Mouse (Mus musculus) MEL (cell line): ENCODE data around the gene Sf1. TPM values are rescaled to one million over a fixed set of nuclear protein-coding genes. Genes with fewer than 3 reads are reported as not detected.

Experiments used
- DNase-seq: peaks from one replicate; pipeline ENCODE4 v3.0.0; 2011; ENCODE audit warnings: low read depth, low spot score
- H3K27ac ChIP-seq: 2 replicates; pipeline ENCODE4 v1.5.1; 2012; ENCODE audit warnings: low read depth, mild to moderate bottlenecking, control low read depth, low read length, moderate library complexity; ENCODE audit not compliant: control insufficient read depth
- H3K27me3 ChIP-seq, 2 experiments: fragments of 150-350 bp in 1 of 2; sonication (generic) in 1 of 2; 2 replicates each; pipeline ENCODE4 v1.6.1; 2012; ENCODE audit warnings: low read length in 2 of 2, mild to moderate bottlenecking in 2 of 2, improper control_type of control experiment in 1 of 2, moderate library complexity in 1 of 2; ENCODE audit not compliant: insufficient read depth in 2 of 2, control insufficient read depth in 1 of 2
- H3K36me3 ChIP-seq, 2 experiments: 2 replicates each; pipeline ENCODE4 v1.6.1; 2012 to 2014; ENCODE audit warnings: low read length in 2 of 2, improper control_type of control experiment in 1 of 2, inconsistent platforms in 1 of 2, mild to moderate bottlenecking in 1 of 2; ENCODE audit not compliant: insufficient read depth in 2 of 2, control insufficient read depth in 1 of 2
- H3K4me1 ChIP-seq, 2 experiments: fragments of 150-350 bp in 1 of 2; sonication (generic) in 1 of 2; 2 replicates each; pipeline ENCODE4 v1.6.1; 2012; ENCODE audit warnings: low read length in 2 of 2, improper control_type of control experiment in 1 of 2, mild to moderate bottlenecking in 1 of 2; ENCODE audit not compliant: insufficient read depth in 2 of 2, control insufficient read depth in 1 of 2
- H3K4me3 ChIP-seq, 2 experiments: fragments of 150-350 bp in 1 of 2; sonication (generic) in 1 of 2; 2 replicates each; pipeline ENCODE4 v1.5.1; 2012; ENCODE audit warnings: low read depth in 2 of 2, low read length in 2 of 2, mild to moderate bottlenecking in 2 of 2, moderate library complexity in 2 of 2, control low read depth in 1 of 2, improper control_type of control experiment in 1 of 2; ENCODE audit not compliant: control insufficient read depth in 1 of 2, insufficient read depth in 1 of 2
- H3K79me2 ChIP-seq: 2 replicates; pipeline ENCODE4 v1.6.1; 2012; ENCODE audit warnings: mild to moderate bottlenecking, low read length, moderate library complexity; ENCODE audit not compliant: control insufficient read depth, poor library complexity, insufficient read depth
- H3K9ac ChIP-seq: 2 replicates; pipeline ENCODE4 v1.6.1; 2012; ENCODE audit warnings: low read depth, mild to moderate bottlenecking, control low read depth, low read length, moderate library complexity; ENCODE audit not compliant: control insufficient read depth, poor library complexity, severe bottlenecking
- H3K9me3 ChIP-seq: fragments of 150-350 bp; sonication (generic); replicated peaks from 2 replicates; pipeline ENCODE4 v1.6.1; 2012; ENCODE audit warnings: mild to moderate bottlenecking, low read length, improper control_type of control experiment, moderate library complexity; ENCODE audit not compliant: insufficient read depth
- BHLHE40 ChIP-seq: IDR thresholded peaks from 2 replicates; pipeline ENCODE4 v1.6.1; 2012; ENCODE audit warnings: low read depth, mild to moderate bottlenecking, inconsistent platforms, low read length, improper control_type of control experiment, borderline replicate concordance
- CHD1 ChIP-seq: IDR thresholded peaks from 2 replicates; pipeline ENCODE4 v1.6.1; 2012; ENCODE audit warnings: low read depth, mild to moderate bottlenecking, inconsistent platforms, low read length, improper control_type of control experiment
- CHD2 ChIP-seq: IDR thresholded peaks from 2 replicates; pipeline ENCODE4 v1.6.1; 2011; ENCODE audit warnings: low read length, improper control_type of control experiment
- CTCF ChIP-seq, 3 experiments: IDR thresholded peaks in 2 of 3; conservative IDR thresholded peaks in 1 of 3; 2 replicates each; pipeline ENCODE4 v1.5.1; 2011 to 2012; ENCODE audit warnings: low read length in 3 of 3, low read depth in 2 of 3, mild to moderate bottlenecking in 2 of 3, improper control_type of control experiment in 1 of 3, inconsistent platforms in 1 of 3, mixed read lengths in 1 of 3, moderate library complexity in 1 of 3; ENCODE audit not compliant: control insufficient read depth in 1 of 3, insufficient read depth in 1 of 3, poor library complexity in 1 of 3, severe bottlenecking in 1 of 3
- E2F4 ChIP-seq: IDR thresholded peaks from 2 replicates; pipeline ENCODE4 v1.6.1; 2011; ENCODE audit warnings: low read depth, low read length, improper control_type of control experiment, borderline replicate concordance
- ELF1 ChIP-seq: IDR thresholded peaks from 2 replicates; pipeline ENCODE4 v1.6.1; 2014; ENCODE audit warnings: low read depth, mild to moderate bottlenecking, inconsistent platforms, low read length, improper control_type of control experiment, moderate library complexity
- EP300 ChIP-seq, 2 experiments: IDR thresholded peaks; 2 replicates each; pipeline ENCODE4 v1.6.1; 2011; ENCODE audit warnings: improper control_type of control experiment in 2 of 2, low read length in 2 of 2, low read depth in 1 of 2, mild to moderate bottlenecking in 1 of 2
- ETS1 ChIP-seq: IDR thresholded peaks from 2 replicates; pipeline ENCODE4 v1.6.1; 2012; ENCODE audit warnings: low read depth, mild to moderate bottlenecking, inconsistent platforms, low read length, improper control_type of control experiment, moderate library complexity
- GABPA ChIP-seq: IDR thresholded peaks from 2 replicates; pipeline ENCODE4 v1.6.1; 2012; ENCODE audit warnings: low read depth, mild to moderate bottlenecking, inconsistent platforms, low read length, improper control_type of control experiment, moderate library complexity
- JUND ChIP-seq: IDR thresholded peaks from 2 replicates; pipeline ENCODE4 v1.6.1; 2011; ENCODE audit warnings: low read depth, mild to moderate bottlenecking, improper control_type of control experiment, low read length
- KAT2A ChIP-seq: conservative IDR thresholded peaks from 2 replicates; pipeline ENCODE4 v1.6.1; 2012; ENCODE audit warnings: low read depth, low read length, improper control_type of control experiment, inconsistent platforms
- MAFK ChIP-seq: IDR thresholded peaks from 2 replicates; pipeline ENCODE4 v1.6.1; 2011; ENCODE audit warnings: low read depth, mild to moderate bottlenecking, low read length, improper control_type of control experiment, borderline replicate concordance
- MYB ChIP-seq: IDR thresholded peaks from 2 replicates; pipeline ENCODE4 v1.6.1; 2011; ENCODE audit warnings: mild to moderate bottlenecking, low read depth, low read length, improper control_type of control experiment
- NELFE ChIP-seq: IDR thresholded peaks from 2 replicates; pipeline ENCODE4 v1.6.1; 2011; ENCODE audit warnings: low read depth, low read length, improper control_type of control experiment
- NRF1 ChIP-seq: IDR thresholded peaks from 2 replicates; pipeline ENCODE4 v1.6.1; 2014; ENCODE audit warnings: low read depth, mild to moderate bottlenecking, inconsistent platforms, low read length, improper control_type of control experiment, moderate library complexity; ENCODE audit not compliant: poor library complexity, insufficient read depth, severe bottlenecking
- POLR2AphosphoS5 ChIP-seq: IDR thresholded peaks from 2 replicates; pipeline ENCODE4 v1.6.1; 2012; ENCODE audit warnings: low read depth, borderline replicate concordance, mild to moderate bottlenecking, inconsistent platforms, low read length, moderate library complexity, mixed read lengths
- RAD21 ChIP-seq: IDR thresholded peaks from 2 replicates; pipeline ENCODE4 v1.6.1; 2011; ENCODE audit warnings: mild to moderate bottlenecking, low read depth, low read length, improper control_type of control experiment
- RCOR1 ChIP-seq: IDR thresholded peaks from 2 replicates; pipeline ENCODE4 v1.6.1; 2012; ENCODE audit warnings: low read depth, mild to moderate bottlenecking, inconsistent platforms, low read length, improper control_type of control experiment
- SIN3A ChIP-seq: IDR thresholded peaks from 2 replicates; pipeline ENCODE4 v1.6.1; 2012; ENCODE audit warnings: low read length, improper control_type of control experiment, inconsistent platforms
- SMC3 ChIP-seq: IDR thresholded peaks from 2 replicates; pipeline ENCODE4 v1.6.1; 2011; ENCODE audit warnings: low read depth, low read length, improper control_type of control experiment
- TAL1 ChIP-seq: IDR thresholded peaks from 2 replicates; pipeline ENCODE4 v1.6.1; 2012; ENCODE audit warnings: mild to moderate bottlenecking, inconsistent platforms, low read length, moderate library complexity, mixed read lengths
- USF1 ChIP-seq: IDR thresholded peaks from 2 replicates; pipeline ENCODE4 v1.6.1; 2014; ENCODE audit warnings: low read depth, mild to moderate bottlenecking, inconsistent platforms, low read length, improper control_type of control experiment, moderate library complexity
- USF2 ChIP-seq, 2 experiments: IDR thresholded peaks; 2 replicates each; pipeline ENCODE4 v1.6.1; 2011 to 2012; ENCODE audit warnings: improper control_type of control experiment in 2 of 2, low read length in 2 of 2, borderline replicate concordance in 1 of 2, inconsistent platforms in 1 of 2, low read depth in 1 of 2, mild to moderate bottlenecking in 1 of 2; ENCODE audit not compliant: insufficient read depth in 1 of 2
- ZKSCAN1 ChIP-seq: IDR thresholded peaks from 2 replicates; pipeline ENCODE4 v1.6.1; 2012; ENCODE audit warnings: low read depth, mild to moderate bottlenecking, inconsistent platforms, low read length, improper control_type of control experiment, moderate library complexity
- polyA plus RNA-seq, 2 experiments: library from polyadenylated mRNA; stranded (reverse) in 1 of 2; unstranded in 1 of 2; fragments of >175 nt in 1 of 2; fragments of >200 nt in 1 of 2; gene quantifications; 2 replicates each; pipeline versions ENCODE4 v1.2.1 to v1.2.4; 2012; ENCODE audit warnings: low replicate concordance in 2 of 2, low read depth in 1 of 2; ENCODE audit not compliant: insufficient read length in 2 of 2, insufficient read depth in 1 of 2, missing spikeins in 1 of 2
- total RNA-seq: library from RNA; depleted of rRNA; stranded (reverse); fragments of 300-350 nt; gene quantifications from 2 replicates; pipeline ENCODE4 v1.2.3, GENCODE M21; 2012

Gene Sf1
- total and polyA plus RNA-seq, 3 experiments = 65.7 to 245 (median 211) TPM

GRCm38 (mm10) chr19:6422014-6422413, 58.5 kb downstream of the Sf1 start:
- H3K36me3 ChIP-seq = no peaks in the 10 kb centered on the region
- H3K9ac ChIP-seq = no peak overlapping the region
- H3K79me2 ChIP-seq = no peaks in the 10 kb centered on the region
- DNase-seq = no peak
- no peak overlapping the region for H3K4me3 ChIP-seq
- H3K9me3 ChIP-seq = no peaks in the 10 kb centered on the region
- no peaks in the 10 kb centered on the region for H3K4me1 ChIP-seq
- H3K27ac ChIP-seq = no peak overlapping the region
- no peaks in the 10 kb centered on the region for H3K27me3 ChIP-seq
- TF ChIP-seq SIN3A (no peak), MAFK (no peak), RCOR1 (no peak), NRF1 (no peak), EP300 (IDR thresholded peaks at IDR 0.05; ENCODE audit: low read depth in 1 of 2, low read length in 2 of 2) (no peak), GABPA (no peak), USF1 (no peak), CHD1 (no peak), TAL1 (no peak), USF2 (IDR thresholded peaks at IDR 0.05; ENCODE audit: borderline replicate concordance in 1 of 2, insufficient read depth in 1 of 2, low read depth in 1 of 2, low read length in 2 of 2) (no peak), ELF1 (no peak), POLR2AphosphoS5 (no peak), CTCF (IDR thresholded peaks at IDR 0.05 in 2 of 3, conservative IDR thresholded peaks at IDR 0.05 in 1 of 3; ENCODE audit: control insufficient read depth in 1 of 3, insufficient read depth in 1 of 3, low read depth in 2 of 3, low read length in 3 of 3, poor library complexity in 1 of 3, severe bottlenecking in 1 of 3) (no peak)
- TF ChIP-seq, all 39 proteins: peak for 0

DNA sequence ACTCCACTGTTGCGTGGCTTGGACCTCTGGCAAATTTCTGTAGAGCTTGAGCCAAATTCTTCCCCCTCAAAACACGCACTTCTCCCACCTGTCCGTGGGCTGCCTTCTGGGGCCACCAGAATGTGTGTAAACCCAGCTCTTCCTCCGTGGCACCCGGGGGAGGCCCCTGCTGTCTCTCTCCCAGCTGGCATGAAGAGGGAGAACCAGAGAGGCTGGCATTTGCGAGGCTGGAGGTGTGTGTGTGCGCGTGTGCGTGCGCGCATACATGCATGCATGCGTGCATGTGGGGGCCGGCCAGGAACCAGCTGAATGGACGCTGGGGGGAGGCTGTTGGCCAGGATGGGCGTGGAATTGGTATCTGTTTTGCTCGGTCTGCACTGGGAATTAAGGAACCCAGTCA, 59.8 kb downstream of the Sf1 start:
- H3K27me3 ChIP-seq = no peaks in the 10 kb centered on the region
- H3K4me1 ChIP-seq = no peaks in the 10 kb centered on the region
- no peaks in the 10 kb centered on the region for H3K9me3 ChIP-seq
- TF ChIP-seq NELFE = no peak
- no peaks in the 10 kb centered on the region for H3K79me2 ChIP-seq
- no peak for DNase-seq
- no peaks in the 10 kb centered on the region for H3K36me3 ChIP-seq
- no peak overlapping the region for H3K4me3 ChIP-seq
- H3K9ac ChIP-seq = no peak overlapping the region
- no peak overlapping the region for H3K27ac ChIP-seq

DNA sequence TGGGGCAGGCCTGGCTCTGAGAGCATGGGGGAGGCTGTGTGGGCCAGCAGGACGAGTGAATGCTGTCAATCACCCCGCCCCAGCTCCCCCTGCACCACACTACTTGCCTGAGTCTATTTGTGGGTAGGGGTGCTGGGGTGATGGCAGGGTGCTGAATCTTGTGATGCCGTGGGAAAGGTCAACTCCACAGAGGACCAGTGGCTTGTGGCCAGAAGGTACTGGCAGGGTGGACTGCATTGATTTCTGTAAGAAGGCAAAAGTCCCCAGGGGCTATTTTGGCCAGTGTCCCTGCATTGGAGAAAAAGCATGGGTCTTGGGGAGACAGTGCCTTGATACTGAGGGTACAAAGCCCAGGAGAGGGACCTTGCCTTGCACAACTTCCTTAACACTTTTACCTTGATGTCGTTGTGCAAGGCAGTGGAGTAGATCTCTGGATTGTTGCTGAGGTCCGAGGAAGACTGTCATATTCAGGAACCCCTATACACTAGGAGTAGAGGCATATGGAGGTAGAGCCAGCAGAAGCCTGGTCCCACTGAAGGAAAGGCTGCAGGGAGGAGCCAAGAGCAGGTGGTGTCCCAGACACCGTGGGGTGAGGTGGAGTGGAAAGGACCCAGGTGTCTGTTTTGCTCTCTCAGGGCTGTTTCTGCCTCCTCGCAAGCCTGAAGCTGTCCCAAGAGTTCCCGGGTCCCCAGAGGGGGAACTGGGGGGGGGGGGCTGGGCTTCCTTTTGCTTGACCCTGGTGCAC, 60.8 kb downstream of the Sf1 start:
- Histone ChIP-seq H3K27ac (no peak overlapping the region), H3K4me1 (no peaks in the 10 kb centered on the region), H3K79me2 (no peaks in the 10 kb centered on the region), H3K27me3 (no peaks in the 10 kb centered on the region), H3K36me3 (no peaks in the 10 kb centered on the region), H3K4me3 (no peak overlapping the region), H3K9ac (no peak overlapping the region), H3K9me3 (no peaks in the 10 kb centered on the region)
- no peak for TF ChIP-seq E2F4
- TF ChIP-seq MYB = no peak
- no peak for TF ChIP-seq JUND
- no peak for TF ChIP-seq ETS1
- TF ChIP-seq CHD2 = no peak
- no peak for TF ChIP-seq KAT2A
- TF ChIP-seq ELF1 = no peak
- TF ChIP-seq RAD21 = no peak
- TF ChIP-seq TAL1 = no peak
- no peak for TF ChIP-seq SMC3
- no peak for TF ChIP-seq MAFK
- TF ChIP-seq NRF1 = no peak
- no peak for TF ChIP-seq ZKSCAN1
- no peak for TF ChIP-seq BHLHE40
- TF ChIP-seq RCOR1 = no peak
- TF ChIP-seq GABPA = no peak
- TF ChIP-seq USF1 = no peak
- DNase-seq = no peak
